Mouse (Mus musculus) stomach, embryonic 14.5 days (tissue): ENCODE data around the gene Tgoln1. TPM values are rescaled to one million over a fixed set of nuclear protein-coding genes. Genes with fewer than 3 reads are reported as not detected.

Experiments
- ATAC-seq: fragments of 200-750 bp; cut with Nextera tagmentation; 2 replicates; pipeline ENCODE4 v1.8.0; 2017; ENCODE audit warnings: low read depth, moderate TSS enrichment; ENCODE audit not compliant: insufficient number of reproducible peaks, insufficient read depth, low FRiP score
- H3K27ac ChIP-seq: fragments of 300-500 bp; sonication (generic); 2 replicates; pipeline ENCODE4 v1.5.1; 2014; ENCODE audit warnings: mild to moderate bottlenecking, low read length, moderate library complexity, mixed read lengths
- H3K27me3 ChIP-seq: fragments of 300-500 bp; sonication (generic); 2 replicates; pipeline ENCODE4 v1.6.1; 2014; ENCODE audit warnings: low read length, control low read depth, mixed read lengths; ENCODE audit not compliant: control insufficient read depth, insufficient read depth
- H3K36me3 ChIP-seq: fragments of 300-500 bp; sonication (generic); 2 replicates; pipeline ENCODE4 v1.6.1; 2014; ENCODE audit warnings: mild to moderate bottlenecking, control low read depth, low read length, moderate library complexity, mixed read lengths; ENCODE audit not compliant: control insufficient read depth, insufficient read depth
- H3K4me1 ChIP-seq: fragments of 300-500 bp; sonication (generic); 2 replicates; pipeline ENCODE4 v1.6.1; 2014; ENCODE audit warnings: low read length, control low read depth, mixed read lengths; ENCODE audit not compliant: control insufficient read depth, insufficient read depth
- H3K4me2 ChIP-seq: fragments of 300-500 bp; sonication (generic); replicated peaks from 2 replicates; pipeline ENCODE4 v1.6.1; 2014; ENCODE audit warnings: low read depth, low read length, control low read depth
- H3K4me3 ChIP-seq: fragments of 300-500 bp; sonication (generic); 2 replicates; pipeline ENCODE4 v1.5.1; 2014; ENCODE audit warnings: low read depth, low read length, control low read depth
- H3K9ac ChIP-seq: fragments of 300-500 bp; sonication (generic); replicated peaks from 2 replicates; pipeline ENCODE4 v1.6.1; 2014; ENCODE audit warnings: low read depth, mild to moderate bottlenecking, control low read depth, low read length, moderate library complexity, mixed read lengths
- H3K9me3 ChIP-seq: fragments of 300-500 bp; sonication (generic); 2 replicates; pipeline ENCODE4 v1.6.1; 2016; ENCODE audit warnings: low read depth, low read length, control low read depth; ENCODE audit not compliant: control insufficient read depth
- WGBS: fragments of 180-500 bp; shearing (Covaris S2); extraction: QIAGEN DNeasy Blood & Tissue Kit; methylation state at CpG from one replicate; pipeline ENCODE4 v1.1.7; 2014; 5-methylcytosine and 5-hydroxymethylcytosine counted together
- polyA plus RNA-seq: library from polyadenylated mRNA; unstranded; fragments of >200 nt; fragmentation: Nextera tagmentation; extraction: Ambion mirVana; gene quantifications from 2 replicates; pipeline ENCODE4 v1.2.1, GENCODE M21; 2014

Tgoln1 gene
- polyA plus RNA-seq, 1 experiment from 2014 or later: 38.9 TPM

- no peak overlapping the region for H3K4me3 ChIP-seq
- no peaks in the 10 kb centered on the region for H3K9me3 ChIP-seq
- 77% methylated on average over 11 of the region's 11 CpGs for WGBS
- H3K9ac ChIP-seq: no peak overlapping the region
- H3K4me2 ChIP-seq: no peak overlapping the region
- no peaks in the 10 kb centered on the region for H3K4me1 ChIP-seq
- H3K36me3 ChIP-seq: no peaks in the 10 kb centered on the region; the same call in 1 of the 2 replicates
- ATAC-seq: no peak
- no peak overlapping the region for H3K27ac ChIP-seq
- no peaks in the 10 kb centered on the region for H3K27me3 ChIP-seq
Measured at GRCm38 (mm10) chr6:72581625-72582382, 35.0 kb downstream of the Tgoln1 start.

- no peak for ATAC-seq
- Histone ChIP-seq H3K4me3 (no peak overlapping the region), H3K4me2 (no peak overlapping the region), H3K9me3 (no peaks in the 10 kb centered on the region), H3K4me1 (no peaks in the 10 kb centered on the region), H3K9ac (no peak overlapping the region), H3K27me3 (no peaks in the 10 kb centered on the region), H3K27ac (no peak overlapping the region), H3K36me3 (no peaks in the 10 kb centered on the region; the same call in 1 of the 2 replicates)
- 93% methylated on average over 3 of the region's 3 CpGs for WGBS
Measured at GRCm38 (mm10) chr6:72576041-72576440, 40.8 kb downstream of the Tgoln1 start.

- H3K36me3 ChIP-seq: peaks cover 5% of the 10 kb centered on the region; the same call in 1 of the 2 replicates
- H3K9me3 ChIP-seq: no peaks in the 10 kb centered on the region
- H3K4me2 ChIP-seq: no peak overlapping the region
- no peak overlapping the region for H3K9ac ChIP-seq
- no peak overlapping the region for H3K27ac ChIP-seq
- no peaks in the 10 kb centered on the region for H3K27me3 ChIP-seq
- 39% methylated on average over 3 of the region's 3 CpGs for WGBS
- ATAC-seq: no peak
- H3K4me1 ChIP-seq: no peaks in the 10 kb centered on the region
- no peak overlapping the region for H3K4me3 ChIP-seq
Measured at GRCm38 (mm10) chr6:72571826-72572225, 45.0 kb downstream of the Tgoln1 start.

GRCm38 (mm10) chr6:72570644-72571397, 46.0 kb downstream of the Tgoln1 start:
- Histone ChIP-seq H3K9ac (no peak overlapping the region), H3K27me3 (no peaks in the 10 kb centered on the region), H3K36me3 (peaks cover 5% of the 10 kb centered on the region; the same call in 1 of the 2 replicates), H3K4me2 (no peak overlapping the region), H3K4me1 (no peaks in the 10 kb centered on the region), H3K9me3 (no peaks in the 10 kb centered on the region), H3K27ac (no peak overlapping the region), H3K4me3 (no peak overlapping the region)
- 86% methylated on average over 10 of the region's 10 CpGs for WGBS
- no peak for ATAC-seq

GRCm38 (mm10) chr6:72568736-72569135, 48.1 kb downstream of the Tgoln1 start:
- Histone ChIP-seq H3K27ac (no peak overlapping the region), H3K4me1 (no peaks in the 10 kb centered on the region)
- 90% methylated on average over 10 of the region's 10 CpGs for WGBS

GRCm38 (mm10) chr6:72567508-72567907, 49.3 kb downstream of the Tgoln1 start:
- Histone ChIP-seq H3K4me1 (no peaks in the 10 kb centered on the region), H3K36me3 (peaks cover 5% of the 10 kb centered on the region; the same call in 1 of the 2 replicates), H3K4me2 (no peak overlapping the region), H3K4me3 (no peak overlapping the region), H3K9me3 (no peaks in the 10 kb centered on the region), H3K9ac (no peak overlapping the region), H3K27ac (no peak overlapping the region), H3K27me3 (no peaks in the 10 kb centered on the region)
- ATAC-seq: no peak
- 86% methylated on average over 5 of the region's 5 CpGs for WGBS

More at GRCm38 (mm10) chr6:72568736-72569135, 48.1 kb downstream of the Tgoln1 start:
- ATAC-seq: no peak
- no peak overlapping the region for H3K9ac ChIP-seq
- H3K4me3 ChIP-seq: no peak overlapping the region
- no peaks in the 10 kb centered on the region for H3K9me3 ChIP-seq
- no peak overlapping the region for H3K4me2 ChIP-seq
- H3K36me3 ChIP-seq: peaks cover 5% of the 10 kb centered on the region; the same call in 1 of the 2 replicates
- H3K27me3 ChIP-seq: no peaks in the 10 kb centered on the region

GRCm38 (mm10) chr6:72566044-72566443, 50.8 kb downstream of the Tgoln1 start:
- H3K27me3 ChIP-seq: no peaks in the 10 kb centered on the region
- 1% methylated on average over 4 of the region's 4 CpGs for WGBS
- H3K36me3 ChIP-seq: peaks cover 5% of the 10 kb centered on the region; the same call in 1 of the 2 replicates
- H3K4me3 ChIP-seq: no peak overlapping the region
- H3K4me2 ChIP-seq: no peak overlapping the region
- H3K27ac ChIP-seq: no peak overlapping the region
- H3K9ac ChIP-seq: no peak overlapping the region
- ATAC-seq: peak; percentile 57; the same call in 1 of the 2 replicates
- H3K4me1 ChIP-seq: no peaks in the 10 kb centered on the region
- H3K9me3 ChIP-seq: no peaks in the 10 kb centered on the region

GRCm38 (mm10) chr6:72565506-72565905, 51.3 kb downstream of the Tgoln1 start:
- no peak for ATAC-seq
- peaks cover 5% of the 10 kb centered on the region; the same call in 1 of the 2 replicates for H3K36me3 ChIP-seq
- WGBS: 68% methylated on average over 7 of the region's 7 CpGs
- no peak overlapping the region for H3K9ac ChIP-seq
- no peaks in the 10 kb centered on the region for H3K9me3 ChIP-seq
- no peaks in the 10 kb centered on the region for H3K27me3 ChIP-seq
- H3K4me2 ChIP-seq: no peak overlapping the region
- H3K4me3 ChIP-seq: no peak overlapping the region
- no peak overlapping the region for H3K27ac ChIP-seq
- no peaks in the 10 kb centered on the region for H3K4me1 ChIP-seq
